ENCODE assay signal across 10 mouse cellular contexts in genomic region chr3:149092649-149093048, GRCm38 (mm10).
DNase-seq lines count a peak whose midpoint lies in the region; ATAC-seq and TF ChIP-seq lines count a peak whose summit lies in the region.
"Had no signal": no experiment of that assay in that cellular context is flagged by ENCODE, and none has a peak within 500 bp of the region (broad histone marks: within the 10 kb centered on the region; RNA-seq: fewer than 3 reads in every experiment).

No protein-coding gene starts in this region.

- H3K9ac ChIP-seq in heart, embryonic 15.5 days: no peak overlapping the region
- no peak overlapping the region for H3K9ac ChIP-seq in midbrain, postnatal 0 days (replicated peaks; ENCODE audit: low read length, poor library complexity, severe bottlenecking)
- no peak overlapping the region for H3K9ac ChIP-seq in stomach, embryonic 15.5 days

- no peak for ATAC-seq in heart, embryonic 15.5 days (replicated peaks; ENCODE audit: insufficient number of reproducible peaks, insufficient read depth, low FRiP score, low read depth)
- ATAC-seq in midbrain, postnatal 0 days (ENCODE audit: low FRiP score): no peak
- ATAC-seq in stomach, embryonic 15.5 days (ENCODE audit: insufficient read depth, low FRiP score, low read depth): no peak
- ATAC-seq: CD4-positive, CD25-positive, alpha-beta regulatory T cell, adult 4 months had no signal

- 25% methylated on average over 5 of the region's 5 CpGs for WGBS in heart, embryonic 15.5 days
- 6% methylated on average over 5 of the region's 5 CpGs for WGBS in midbrain, embryonic 10.5 days
- WGBS in midbrain, postnatal 0 days: 15% methylated on average over 5 of the region's 5 CpGs
- WGBS in stomach, embryonic 15.5 days: 19% methylated on average over 5 of the region's 5 CpGs

- H3K36me3 ChIP-seq in heart, embryonic 15.5 days: no peaks in the 10 kb centered on the region
- H3K36me3 ChIP-seq in midbrain, embryonic 10.5 days: no peaks in the 10 kb centered on the region
- H3K36me3 ChIP-seq in midbrain, postnatal 0 days (ENCODE audit: insufficient read depth, low read length): no peaks in the 10 kb centered on the region
- no peaks in the 10 kb centered on the region for H3K36me3 ChIP-seq in stomach, embryonic 15.5 days

- intact Hi-C loops in heart, postnatal 14 days (cut with DNase I): no loop called here
- intact Hi-C loops in left cerebral cortex, postnatal 14 days (cut with DNase I): no loop called here

- no peak overlapping the region for H3K4me3 ChIP-seq in heart, embryonic 15.5 days
- H3K4me3 ChIP-seq in midbrain, embryonic 10.5 days: peak overlapping the region; percentile 9; the same call in 1 of the 2 replicates
- H3K4me3 ChIP-seq in midbrain, postnatal 0 days (ENCODE audit: low read depth, low read length): no peak overlapping the region
- H3K4me3 ChIP-seq in stomach, embryonic 15.5 days (replicated peaks): no peak overlapping the region

- H3K27ac ChIP-seq in heart, embryonic 15.5 days: no peak overlapping the region
- H3K27ac ChIP-seq in midbrain, embryonic 10.5 days (replicated peaks): no peak overlapping the region
- no peak overlapping the region for H3K27ac ChIP-seq in midbrain, postnatal 0 days (ENCODE audit: low read depth, low read length)
- no peak overlapping the region for H3K27ac ChIP-seq in stomach, embryonic 15.5 days
- H3K27ac ChIP-seq: macrophage had no signal

- H3K27me3 ChIP-seq in heart, embryonic 15.5 days: no peaks in the 10 kb centered on the region
- peaks cover 15% of the 10 kb centered on the region for H3K27me3 ChIP-seq in midbrain, embryonic 10.5 days (ENCODE audit: low read depth, poor library complexity, severe bottlenecking)
- H3K27me3 ChIP-seq in midbrain, postnatal 0 days (ENCODE audit: insufficient read depth, low read length): no peaks in the 10 kb centered on the region
- H3K27me3 ChIP-seq in stomach, embryonic 15.5 days (replicated peaks): no peaks in the 10 kb centered on the region

- no peak for TF ChIP-seq CTCF in midbrain, postnatal 0 days (IDR thresholded peaks at IDR 0.05)

- H3K9me3 ChIP-seq in heart, embryonic 15.5 days (replicated peaks): no peaks in the 10 kb centered on the region
- no peaks in the 10 kb centered on the region for H3K9me3 ChIP-seq in midbrain, embryonic 10.5 days (replicated peaks)
- no peaks in the 10 kb centered on the region for H3K9me3 ChIP-seq in midbrain, postnatal 0 days (ENCODE audit: low read length)
- H3K9me3 ChIP-seq in stomach, embryonic 15.5 days: no peaks in the 10 kb centered on the region

- no peak for DNase-seq in heart, postnatal 14 days
- peak; percentile 33 for DNase-seq in midbrain, embryonic 10.5 days (ENCODE audit: low spot score)
- no peak for DNase-seq in midbrain, postnatal 0 days (ENCODE audit: low spot score)
- peak; percentile 44 for DNase-seq in forelimb bud, embryonic 11.5 days (ENCODE audit: low read depth, low spot score)
- no peak for DNase-seq in left cerebral cortex, postnatal 14 days (ENCODE audit: low spot score in 2 of 2)
- DNase-seq in frontal cortex, postnatal 25 days (ENCODE audit: low spot score in 2 of 2): no peak

- H3K4me2 ChIP-seq in heart, embryonic 15.5 days: 0 out of 2 replicates have a peak overlapping the region, but pooled peaks have one; percentile 27
- no peak overlapping the region; the same call in 1 of the 2 replicates for H3K4me2 ChIP-seq in midbrain, postnatal 0 days (ENCODE audit: low read depth, low read length, poor library complexity, severe bottlenecking)
- 0 out of 2 replicates have a peak overlapping the region, but pooled peaks have one; percentile 13 for H3K4me2 ChIP-seq in stomach, embryonic 15.5 days

- peaks cover 13% of the 10 kb centered on the region for H3K4me1 ChIP-seq in heart, embryonic 15.5 days (replicated peaks)
- peaks cover 43% of the 10 kb centered on the region for H3K4me1 ChIP-seq in midbrain, embryonic 10.5 days
- H3K4me1 ChIP-seq in midbrain, postnatal 0 days (ENCODE audit: insufficient read depth, low read length): no peaks in the 10 kb centered on the region; the same call in 1 of the 2 replicates
- H3K4me1 ChIP-seq in stomach, embryonic 15.5 days: no peaks in the 10 kb centered on the region; the same call in 1 of the 2 replicates

Comparison
In these comparisons a context has a peak if more than half of its experiments do, and no peak if none do; other contexts are left out.
1. DNase-seq: peak in midbrain, embryonic 10.5 days (single experiment) and forelimb bud, embryonic 11.5 days (single experiment); none in heart, postnatal 14 days (0 of 2), midbrain, postnatal 0 days (single experiment), left cerebral cortex, postnatal 14 days (0 of 2) and frontal cortex, postnatal 25 days (0 of 2).